Mouse (Mus musculus): ENCODE measurements at regions not wholly inside any gene's neighbourhood (a gene's known extent, or its start where the extent isn't known, plus 50 kb on each side); places are given as distances from the start of the nearest gene placed in this dataset.

GRCm38 (mm10) chr10:122386748-122387147, 61.6 kb upstream of the Avpr1a start:
- H3K9me3 ChIP-seq (ENCODE audit: control insufficient read depth, low read length): no peaks in the 10 kb centered on the region
- no peak for DNase-seq (ENCODE audit: low spot score)
- 84% methylated on average over 3 of the region's 3 CpGs for WGBS

DNA sequence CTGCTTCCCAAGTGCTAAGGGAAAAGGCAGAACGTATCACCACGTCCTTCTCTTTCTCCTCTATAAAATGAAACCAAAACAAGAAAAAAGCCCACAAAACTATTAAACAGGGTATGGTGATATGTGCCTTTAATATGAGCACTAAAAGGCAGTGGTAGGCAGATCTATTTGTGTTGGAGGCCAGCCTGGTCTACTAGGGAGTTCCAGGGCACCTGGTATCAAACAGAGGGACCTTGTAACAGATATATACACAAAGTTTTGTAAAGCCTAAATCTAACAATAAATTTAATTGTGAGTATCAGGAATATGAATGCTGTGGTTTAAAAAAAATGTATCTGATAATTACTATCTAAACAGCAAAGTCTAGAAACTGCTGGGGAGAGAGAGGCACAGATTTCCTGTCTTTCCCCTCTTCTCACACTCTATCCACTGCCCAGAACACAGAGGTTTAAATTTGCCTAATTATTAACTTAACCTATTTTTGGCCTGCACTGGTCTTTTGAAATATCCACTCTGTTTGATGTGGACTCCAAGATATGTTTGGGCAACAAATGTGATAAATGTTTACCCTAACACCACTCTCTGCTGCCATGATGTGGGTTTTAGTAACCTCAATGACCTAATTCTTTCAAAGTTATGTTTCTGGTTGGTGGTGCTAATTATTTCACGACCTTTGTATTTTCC, 68.5 kb upstream of the Avpr1a start:
- Histone ChIP-seq H3K27me3 (replicated peaks; ENCODE audit: control insufficient read depth, insufficient read depth, low read length) (no peaks in the 10 kb centered on the region), H3K9ac (ENCODE audit: low read depth, low read length) (no peak overlapping the region), H3K36me3 (ENCODE audit: control insufficient read depth, insufficient read depth, low read length) (no peaks in the 10 kb centered on the region), H3K9me3 (ENCODE audit: control insufficient read depth, low read length) (no peaks in the 10 kb centered on the region), H3K27ac (replicated peaks; ENCODE audit: low read depth, low read length) (no peak overlapping the region), H3K4me1 (ENCODE audit: control insufficient read depth, insufficient read depth, low read length) (no peaks in the 10 kb centered on the region), H3K4me3 (ENCODE audit: low read depth, low read length) (no peak overlapping the region), H3K4me2 (ENCODE audit: low read depth, low read length) (no peak overlapping the region)
- 67% methylated on average over 3 of the region's 3 CpGs for WGBS
- ATAC-seq (ENCODE audit: low read depth) (no peak), DNase-seq (ENCODE audit: low spot score) (no peak)

More at GRCm38 (mm10) chr10:122386748-122387147, 61.6 kb upstream of the Avpr1a start:
- H3K4me1 ChIP-seq (ENCODE audit: control insufficient read depth, insufficient read depth, low read length): no peaks in the 10 kb centered on the region
- no peak for ATAC-seq (ENCODE audit: low read depth)
- H3K27ac ChIP-seq (replicated peaks; ENCODE audit: low read depth, low read length): no peak overlapping the region
- no peaks in the 10 kb centered on the region for H3K36me3 ChIP-seq (ENCODE audit: control insufficient read depth, insufficient read depth, low read length)
- no peak overlapping the region for H3K4me3 ChIP-seq (ENCODE audit: low read depth, low read length)
- H3K4me2 ChIP-seq (ENCODE audit: low read depth, low read length): no peak overlapping the region
- H3K27me3 ChIP-seq (replicated peaks; ENCODE audit: control insufficient read depth, insufficient read depth, low read length): no peaks in the 10 kb centered on the region
- no peak overlapping the region for H3K9ac ChIP-seq (ENCODE audit: low read depth, low read length)

- Histone ChIP-seq H3K36me3 (ENCODE audit: control insufficient read depth, insufficient read depth, low read length) (no peaks in the 10 kb centered on the region), H3K4me2 (ENCODE audit: low read depth, low read length) (no peak overlapping the region), H3K4me3 (ENCODE audit: low read depth, low read length) (no peak overlapping the region), H3K27me3 (replicated peaks; ENCODE audit: control insufficient read depth, insufficient read depth, low read length) (no peaks in the 10 kb centered on the region), H3K9ac (ENCODE audit: low read depth, low read length) (no peak overlapping the region), H3K4me1 (ENCODE audit: control insufficient read depth, insufficient read depth, low read length) (no peaks in the 10 kb centered on the region), H3K27ac (replicated peaks; ENCODE audit: low read depth, low read length) (no peak overlapping the region), H3K9me3 (ENCODE audit: control insufficient read depth, low read length) (no peaks in the 10 kb centered on the region)
- DNase-seq (ENCODE audit: low spot score): no peak
- ATAC-seq (ENCODE audit: low read depth): no peak
- 90% methylated on average over 9 of the region's 9 CpGs for WGBS
Measured at GRCm38 (mm10) chr10:122343291-122343690, 105.0 kb upstream of the Avpr1a start.

DNA sequence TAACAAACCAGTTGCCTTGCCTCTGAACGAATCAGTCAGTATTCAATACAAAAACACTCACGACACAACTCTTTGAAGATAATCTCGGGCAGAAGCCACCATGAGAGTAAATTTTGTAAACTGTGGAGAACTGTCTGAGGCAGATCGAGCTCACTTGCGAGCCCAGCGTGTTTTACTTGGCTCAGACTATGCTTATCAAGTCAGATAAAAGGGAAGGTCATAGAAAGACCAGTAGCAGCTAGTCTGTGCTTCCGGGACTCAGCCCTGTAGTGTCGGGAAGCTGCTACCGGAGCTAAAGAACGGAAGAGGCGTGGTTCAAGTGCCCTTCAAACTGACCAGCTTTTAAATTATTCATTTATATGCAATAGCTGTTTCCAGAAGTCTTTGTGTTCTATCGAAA, 105.9 kb upstream of the Avpr1a start:
- Histone ChIP-seq H3K4me2 (ENCODE audit: low read depth, low read length) (no peak overlapping the region), H3K9me3 (ENCODE audit: control insufficient read depth, low read length) (no peaks in the 10 kb centered on the region), H3K27ac (replicated peaks; ENCODE audit: low read depth, low read length) (no peak overlapping the region), H3K9ac (ENCODE audit: low read depth, low read length) (no peak overlapping the region), H3K27me3 (replicated peaks; ENCODE audit: control insufficient read depth, insufficient read depth, low read length) (no peaks in the 10 kb centered on the region), H3K4me1 (ENCODE audit: control insufficient read depth, insufficient read depth, low read length) (no peaks in the 10 kb centered on the region), H3K4me3 (ENCODE audit: low read depth, low read length) (no peak overlapping the region), H3K36me3 (ENCODE audit: control insufficient read depth, insufficient read depth, low read length) (no peaks in the 10 kb centered on the region)
- ATAC-seq (ENCODE audit: low read depth) (no peak), DNase-seq (ENCODE audit: low spot score) (no peak)
- WGBS: 84% methylated on average over 12 of the region's 12 CpGs

DNA sequence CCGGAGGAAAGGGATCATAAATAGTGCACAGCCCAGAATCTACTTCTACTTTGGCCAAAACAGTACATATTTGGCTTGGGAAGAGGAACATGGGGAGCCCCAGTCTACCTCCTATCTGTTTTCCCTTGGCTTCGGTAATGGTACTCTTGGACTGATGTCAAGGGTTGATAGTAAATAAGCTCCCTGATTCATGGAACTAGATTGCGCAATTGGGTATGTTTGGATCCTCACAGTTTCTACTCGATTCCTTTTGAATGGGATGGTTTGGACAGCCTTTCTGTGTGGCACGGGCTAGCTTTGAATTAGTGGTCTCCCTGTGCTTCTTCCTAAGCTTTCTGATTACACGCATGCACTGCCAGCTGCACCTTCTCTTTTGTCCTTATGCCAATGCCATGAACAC, 121.4 kb upstream of the Avpr1a start:
- H3K36me3 ChIP-seq (ENCODE audit: control insufficient read depth, insufficient read depth, low read length): no peaks in the 10 kb centered on the region
- DNase-seq (ENCODE audit: low spot score): no peak
- no peaks in the 10 kb centered on the region for H3K4me1 ChIP-seq (ENCODE audit: control insufficient read depth, insufficient read depth, low read length)
- H3K9me3 ChIP-seq (ENCODE audit: control insufficient read depth, low read length): no peaks in the 10 kb centered on the region
- H3K27ac ChIP-seq (replicated peaks; ENCODE audit: low read depth, low read length): no peak overlapping the region
- 92% methylated on average over 6 of the region's 6 CpGs for WGBS
- no peaks in the 10 kb centered on the region for H3K27me3 ChIP-seq (replicated peaks; ENCODE audit: control insufficient read depth, insufficient read depth, low read length)
- no peak overlapping the region for H3K4me2 ChIP-seq (ENCODE audit: low read depth, low read length)
- H3K4me3 ChIP-seq (ENCODE audit: low read depth, low read length): no peak overlapping the region
- ATAC-seq (ENCODE audit: low read depth): no peak
- H3K9ac ChIP-seq (ENCODE audit: low read depth, low read length): no peak overlapping the region

DNA sequence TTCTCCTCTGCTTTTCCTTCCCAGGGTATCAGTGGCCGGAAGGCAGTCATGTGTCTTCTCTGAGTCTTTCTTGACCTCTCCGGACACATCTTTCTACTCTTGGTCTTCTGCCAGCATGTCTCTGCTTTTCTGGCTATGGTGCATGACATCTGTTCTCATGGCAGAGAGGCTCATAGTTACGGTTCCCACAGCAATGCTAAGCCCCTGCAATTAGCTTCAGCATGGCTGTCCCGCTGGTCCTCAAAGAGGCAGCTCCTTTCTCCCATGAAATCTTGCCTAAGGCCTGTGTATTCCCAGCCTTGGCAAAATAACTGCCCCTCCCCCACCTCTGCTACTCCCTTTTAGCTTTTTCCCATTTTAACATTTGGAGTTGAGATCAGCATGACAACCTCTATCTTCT, 129.4 kb upstream of the Avpr1a start:
- ATAC-seq (ENCODE audit: low read depth): peak; percentile 67; the same call in 1 of the 2 replicates
- peak; percentile 45 for DNase-seq (ENCODE audit: low spot score)
- 51% methylated on average over 4 of the region's 4 CpGs for WGBS
- Histone ChIP-seq H3K9ac (ENCODE audit: low read depth, low read length) (no peak overlapping the region), H3K27ac (replicated peaks; ENCODE audit: low read depth, low read length) (no peak overlapping the region), H3K4me3 (ENCODE audit: low read depth, low read length) (no peak overlapping the region), H3K27me3 (replicated peaks; ENCODE audit: control insufficient read depth, insufficient read depth, low read length) (no peaks in the 10 kb centered on the region), H3K4me2 (ENCODE audit: low read depth, low read length) (no peak overlapping the region), H3K9me3 (ENCODE audit: control insufficient read depth, low read length) (no peaks in the 10 kb centered on the region), H3K4me1 (ENCODE audit: control insufficient read depth, insufficient read depth, low read length) (no peaks in the 10 kb centered on the region), H3K36me3 (ENCODE audit: control insufficient read depth, insufficient read depth, low read length) (no peaks in the 10 kb centered on the region)

DNA sequence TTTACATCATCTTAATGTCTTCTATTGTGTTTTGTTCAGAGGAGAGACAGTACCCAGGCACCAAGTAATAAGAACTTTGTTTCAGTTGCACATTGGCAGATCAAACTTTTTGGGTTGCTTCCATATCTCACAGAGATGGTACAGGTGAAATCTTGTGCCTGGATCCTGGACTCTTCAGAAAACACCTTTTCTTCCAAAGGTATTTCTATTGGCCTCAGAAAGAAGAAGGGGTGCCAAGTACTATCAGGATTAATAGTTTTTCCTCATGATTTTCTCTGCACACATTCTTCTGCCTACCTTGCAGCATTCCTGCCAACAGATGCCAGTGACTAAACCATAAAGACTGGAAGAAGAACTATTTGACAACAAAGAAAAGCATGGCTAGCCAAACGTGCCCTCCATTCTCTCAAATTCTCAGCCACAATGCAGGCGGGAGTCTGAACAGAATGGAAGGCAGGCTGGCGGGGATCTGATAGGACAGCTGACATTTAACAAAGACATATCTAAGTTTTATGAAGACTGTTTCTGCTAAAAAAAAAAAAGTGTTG, 137.6 kb upstream of the Avpr1a start:
- Histone ChIP-seq H3K4me2 (ENCODE audit: low read depth, low read length) (no peak overlapping the region), H3K9ac (ENCODE audit: low read depth, low read length) (no peak overlapping the region), H3K9me3 (ENCODE audit: control insufficient read depth, low read length) (no peaks in the 10 kb centered on the region), H3K27me3 (replicated peaks; ENCODE audit: control insufficient read depth, insufficient read depth, low read length) (no peaks in the 10 kb centered on the region), H3K27ac (replicated peaks; ENCODE audit: low read depth, low read length) (no peak overlapping the region), H3K4me3 (ENCODE audit: low read depth, low read length) (no peak overlapping the region), H3K4me1 (ENCODE audit: control insufficient read depth, insufficient read depth, low read length) (no peaks in the 10 kb centered on the region), H3K36me3 (ENCODE audit: control insufficient read depth, insufficient read depth, low read length) (no peaks in the 10 kb centered on the region)
- ATAC-seq (ENCODE audit: low read depth): no peak
- DNase-seq (ENCODE audit: low spot score): no peak
- WGBS: 75% methylated on average over 3 of the region's 3 CpGs

DNA sequence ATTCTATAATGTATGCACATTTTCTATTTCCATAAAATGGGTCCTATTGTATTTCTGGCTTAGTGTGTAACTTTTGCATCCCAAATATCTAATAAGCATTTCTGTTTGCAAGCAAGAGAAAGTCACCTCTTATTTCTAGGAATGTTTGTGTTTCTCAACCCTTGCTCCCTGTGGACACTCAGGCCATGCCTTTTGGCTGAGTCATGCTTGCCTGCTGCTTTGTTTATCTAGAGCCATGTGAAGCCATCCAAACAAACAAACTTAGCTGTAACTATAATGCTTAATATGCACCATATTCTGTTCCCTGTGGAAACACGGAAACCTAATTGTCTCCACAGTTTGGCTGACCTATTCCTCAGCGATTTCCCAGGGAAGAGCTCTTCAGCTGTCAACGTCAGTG, 139.6 kb upstream of the Avpr1a start:
- H3K36me3 ChIP-seq (ENCODE audit: control insufficient read depth, insufficient read depth, low read length): no peaks in the 10 kb centered on the region
- WGBS: 75% methylated on average over 3 of the region's 3 CpGs
- no peak for ATAC-seq (ENCODE audit: low read depth)
- DNase-seq (ENCODE audit: low spot score): no peak
- no peak overlapping the region for H3K9ac ChIP-seq (ENCODE audit: low read depth, low read length)
- H3K4me3 ChIP-seq (ENCODE audit: low read depth, low read length): no peak overlapping the region
- H3K4me1 ChIP-seq (ENCODE audit: control insufficient read depth, insufficient read depth, low read length): no peaks in the 10 kb centered on the region
- no peaks in the 10 kb centered on the region for H3K9me3 ChIP-seq (ENCODE audit: control insufficient read depth, low read length)
- H3K27me3 ChIP-seq (replicated peaks; ENCODE audit: control insufficient read depth, insufficient read depth, low read length): no peaks in the 10 kb centered on the region
- H3K27ac ChIP-seq (replicated peaks; ENCODE audit: low read depth, low read length): no peak overlapping the region
- H3K4me2 ChIP-seq (ENCODE audit: low read depth, low read length): no peak overlapping the region

GRCm38 (mm10) chr10:122302259-122302658, 146.0 kb upstream of the Avpr1a start:
- no peak overlapping the region for H3K4me2 ChIP-seq (ENCODE audit: low read depth, low read length)
- no peaks in the 10 kb centered on the region for H3K9me3 ChIP-seq (ENCODE audit: control insufficient read depth, low read length)
- H3K27ac ChIP-seq (replicated peaks; ENCODE audit: low read depth, low read length): no peak overlapping the region
- 33% methylated on average over 6 of the region's 6 CpGs for WGBS
- DNase-seq (ENCODE audit: low spot score) (peak; percentile 48), ATAC-seq (ENCODE audit: low read depth) (no peak)
- H3K27me3 ChIP-seq (replicated peaks; ENCODE audit: control insufficient read depth, insufficient read depth, low read length): no peaks in the 10 kb centered on the region
- H3K9ac ChIP-seq (ENCODE audit: low read depth, low read length): no peak overlapping the region
- 0 out of 2 replicates have a peak, but pooled peaks cover 2% of the 10 kb centered on the region for H3K4me1 ChIP-seq (ENCODE audit: control insufficient read depth, insufficient read depth, low read length)
- no peak overlapping the region for H3K4me3 ChIP-seq (ENCODE audit: low read depth, low read length)
- no peaks in the 10 kb centered on the region for H3K36me3 ChIP-seq (ENCODE audit: control insufficient read depth, insufficient read depth, low read length)
